Mouse (Mus musculus) lung, postnatal 0 days (tissue): ENCODE results near the gene Rab31. TPM values are rescaled to one million over a fixed set of nuclear protein-coding genes. Genes with fewer than 3 reads are reported as not detected.

Experiments used
- ATAC-seq: fragments of 200-750 bp; cut with Nextera tagmentation; 2 replicates; pipeline ENCODE4 v1.8.0; 2017; ENCODE audit warnings: moderate library complexity
- DNase-seq: peaks from one replicate; pipeline ENCODE4 v3.0.0-alpha.2; 2016; ENCODE audit warnings: low spot score
- H3K27ac ChIP-seq: fragments of 300-500 bp; sonication (generic); 2 replicates; pipeline ENCODE4 v1.5.1; 2014; ENCODE audit warnings: antibody characterized with exemption, mild to moderate bottlenecking, low read length, mixed read lengths
- H3K27me3 ChIP-seq: fragments of 300-500 bp; sonication (generic); replicated peaks from 2 replicates; pipeline ENCODE4 v1.6.1; 2014; ENCODE audit warnings: low read length, mixed read lengths; ENCODE audit not compliant: insufficient read depth
- H3K36me3 ChIP-seq: fragments of 300-500 bp; sonication (generic); 2 replicates; pipeline ENCODE4 v1.6.1; 2014; ENCODE audit warnings: low read length, mixed read lengths; ENCODE audit not compliant: insufficient read depth
- H3K4me1 ChIP-seq: fragments of 300-500 bp; sonication (generic); 2 replicates; pipeline ENCODE4 v1.6.1; 2014; ENCODE audit warnings: antibody characterized with exemption, low read depth, low read length, mixed read lengths; ENCODE audit not compliant: insufficient read depth
- H3K4me2 ChIP-seq: fragments of 300-500 bp; sonication (generic); replicated peaks from 2 replicates; pipeline ENCODE4 v1.6.1; 2014; ENCODE audit warnings: low read depth, mild to moderate bottlenecking, low read length, moderate library complexity, mixed read lengths
- H3K4me3 ChIP-seq: fragments of 300-500 bp; sonication (generic); 2 replicates; pipeline ENCODE4 v1.5.1; 2014; ENCODE audit warnings: low read depth, low read length
- H3K9ac ChIP-seq: fragments of 300-500 bp; sonication (generic); replicated peaks from 2 replicates; pipeline ENCODE4 v1.6.1; 2014; ENCODE audit warnings: low read depth, mild to moderate bottlenecking
- H3K9me3 ChIP-seq: fragments of 300-500 bp; sonication (generic); 2 replicates; pipeline ENCODE4 v1.6.1; 2016; ENCODE audit warnings: low read length, mixed read lengths
- CTCF ChIP-seq: IDR thresholded peaks from 2 replicates; pipeline ENCODE4 v1.5.1; 2016; ENCODE audit warnings: antibody characterized with exemption, mild to moderate bottlenecking
- EP300 ChIP-seq: IDR thresholded peaks from 2 replicates; pipeline ENCODE4 v1.6.1; 2016; ENCODE audit warnings: antibody characterized with exemption, mild to moderate bottlenecking, control low read depth
- WGBS: fragments of 180-500 bp; shearing (Covaris S2); extraction: QIAGEN DNeasy Blood & Tissue Kit; methylation state at CpG from one replicate; pipeline ENCODE4 v1.1.7; 2014; 5-methylcytosine and 5-hydroxymethylcytosine counted together
- polyA plus RNA-seq: library from polyadenylated mRNA; unstranded; fragments of >200 nt; fragmentation: Nextera tagmentation; extraction: Ambion mirVana; gene quantifications from 2 replicates; pipeline ENCODE4 v1.2.1, GENCODE M21; 2015

The Rab31 gene
- polyA plus RNA-seq, 1 experiment from 2014 or later, result 33.3 TPM

GRCm38 (mm10) chr17:65793307-65793930, 20.9 kb upstream of the Rab31 start:
- no peak for TF ChIP-seq CTCF
- no peak for TF ChIP-seq EP300
- ATAC-seq (no peak), DNase-seq (no peak)
- H3K9me3 ChIP-seq, result no peaks in the 10 kb centered on the region
- no peaks in the 10 kb centered on the region for H3K36me3 ChIP-seq
- WGBS, result 95% methylated on average over 12 of the region's 12 CpGs
- peaks cover 4% of the 10 kb centered on the region; the same call in 1 of the 2 replicates for H3K4me1 ChIP-seq
- no peak overlapping the region for H3K4me2 ChIP-seq
- no peak overlapping the region for H3K4me3 ChIP-seq
- no peak overlapping the region for H3K9ac ChIP-seq
- no peaks in the 10 kb centered on the region for H3K27me3 ChIP-seq
- H3K27ac ChIP-seq, result no peak overlapping the region

DNA sequence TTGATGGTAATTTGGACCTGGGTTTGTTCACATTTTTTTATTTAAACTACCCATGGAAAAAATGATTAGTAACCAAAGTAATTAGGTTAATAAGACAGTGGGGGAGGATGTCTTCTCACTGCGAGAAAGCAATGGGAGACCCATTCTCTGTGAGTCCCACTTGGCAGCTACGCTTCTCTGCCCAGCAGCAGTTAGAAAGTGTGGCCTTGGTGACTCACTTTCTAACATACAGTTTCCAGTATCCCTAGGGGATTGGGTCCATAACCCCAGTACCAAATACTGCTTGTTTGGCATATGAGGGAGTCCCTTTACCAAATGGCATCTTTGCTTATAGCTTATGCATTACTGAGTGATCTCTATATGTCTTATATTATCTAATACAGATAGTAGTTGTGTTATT, 18.6 kb upstream of the Rab31 start:
- H3K4me1 ChIP-seq, result peaks cover 9% of the 10 kb centered on the region; the same call in 1 of the 2 replicates
- 93% methylated on average over 2 of the region's 2 CpGs for WGBS
- H3K9me3 ChIP-seq, result no peaks in the 10 kb centered on the region
- no peak for TF ChIP-seq CTCF
- no peak for TF ChIP-seq EP300
- H3K36me3 ChIP-seq, result no peaks in the 10 kb centered on the region
- no peaks in the 10 kb centered on the region for H3K27me3 ChIP-seq
- no peak overlapping the region for H3K4me2 ChIP-seq
- DNase-seq (no peak), ATAC-seq (no peak)
- no peak overlapping the region for H3K27ac ChIP-seq
- H3K9ac ChIP-seq, result no peak overlapping the region
- H3K4me3 ChIP-seq, result no peak overlapping the region

DNA sequence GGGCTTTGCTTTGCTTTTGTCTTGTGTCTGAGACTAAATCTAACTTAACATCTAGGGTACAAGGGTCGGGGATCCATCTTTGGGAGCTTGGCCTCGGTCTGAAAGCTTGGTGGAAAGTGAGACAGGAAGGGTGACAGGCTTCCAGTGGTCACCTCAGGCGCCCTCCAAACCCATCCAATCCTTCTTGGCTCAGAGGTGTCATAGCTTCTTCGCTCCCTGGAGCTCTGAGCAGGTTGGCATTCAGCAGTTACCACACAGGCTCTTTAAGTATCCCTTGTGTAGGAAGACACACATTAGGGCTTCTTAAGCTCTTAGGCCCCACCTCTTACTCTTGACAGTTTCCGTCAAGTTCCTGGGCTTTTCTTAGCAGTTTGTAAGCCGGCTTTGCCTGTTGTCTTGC, 17.0 kb upstream of the Rab31 start:
- Histone ChIP-seq H3K9me3 (no peaks in the 10 kb centered on the region), H3K4me3 (no peak overlapping the region), H3K4me2 (no peak overlapping the region), H3K27me3 (no peaks in the 10 kb centered on the region), H3K4me1 (peaks cover 14% of the 10 kb centered on the region; the same call in 1 of the 2 replicates), H3K36me3 (no peaks in the 10 kb centered on the region), H3K27ac (no peak overlapping the region), H3K9ac (no peak overlapping the region)
- DNase-seq, result no peak
- no peak for ATAC-seq
- WGBS, result 84% methylated on average over 6 of the region's 6 CpGs
- TF ChIP-seq CTCF, result no peak
- no peak for TF ChIP-seq EP300

GRCm38 (mm10) chr17:65788542-65789291, 16.2 kb upstream of the Rab31 start:
- H3K4me1 ChIP-seq, result peaks cover 16% of the 10 kb centered on the region; the same call in 1 of the 2 replicates
- no peak overlapping the region for H3K27ac ChIP-seq
- no peaks in the 10 kb centered on the region for H3K9me3 ChIP-seq
- TF ChIP-seq CTCF (no peak), EP300 (no peak)
- no peak for DNase-seq
- no peaks in the 10 kb centered on the region for H3K27me3 ChIP-seq
- H3K36me3 ChIP-seq, result no peaks in the 10 kb centered on the region
- no peak overlapping the region for H3K9ac ChIP-seq
- WGBS, result 53% methylated on average over 12 of the region's 12 CpGs
- no peak overlapping the region for H3K4me3 ChIP-seq
- no peak; the same call in 1 of the 2 replicates for ATAC-seq
- no peak overlapping the region for H3K4me2 ChIP-seq

GRCm38 (mm10) chr17:65787261-65787660, 14.7 kb upstream of the Rab31 start:
- Histone ChIP-seq H3K9me3 (no peaks in the 10 kb centered on the region), H3K4me2 (no peak overlapping the region), H3K27ac (no peak overlapping the region), H3K36me3 (no peaks in the 10 kb centered on the region), H3K9ac (no peak overlapping the region), H3K4me3 (no peak overlapping the region), H3K27me3 (no peaks in the 10 kb centered on the region), H3K4me1 (peaks cover 16% of the 10 kb centered on the region; the same call in 1 of the 2 replicates)
- DNase-seq, result no peak
- TF ChIP-seq EP300 (no peak), CTCF (no peak)
- 77% methylated on average over 4 of the region's 4 CpGs for WGBS
- no peak for ATAC-seq

DNA sequence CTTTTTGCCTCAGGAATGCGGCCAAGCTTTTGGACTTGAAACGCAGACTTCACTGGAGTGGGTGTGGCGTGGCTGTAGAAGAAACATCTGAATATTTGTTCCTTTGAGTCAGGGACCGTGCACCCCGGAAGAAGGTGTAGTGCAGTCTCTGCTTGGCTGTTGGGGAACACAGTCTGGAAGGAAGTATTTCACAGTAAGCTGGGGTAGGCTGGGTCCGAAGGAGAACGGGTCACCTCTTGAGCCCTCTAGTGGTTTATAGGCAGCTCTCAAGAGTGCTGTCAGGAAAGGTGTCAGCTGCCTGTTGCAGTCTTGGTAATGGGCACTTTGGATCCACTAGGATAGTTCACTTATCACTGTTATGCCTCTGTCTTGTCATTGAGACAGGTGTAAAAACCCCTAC, 13.7 kb upstream of the Rab31 start:
- no peaks in the 10 kb centered on the region for H3K36me3 ChIP-seq
- no peak overlapping the region for H3K4me2 ChIP-seq
- peaks cover 16% of the 10 kb centered on the region; the same call in 1 of the 2 replicates for H3K4me1 ChIP-seq
- no peak for ATAC-seq
- H3K9ac ChIP-seq, result no peak overlapping the region
- 42% methylated on average over 7 of the region's 7 CpGs for WGBS
- H3K9me3 ChIP-seq, result no peaks in the 10 kb centered on the region
- no peak overlapping the region for H3K4me3 ChIP-seq
- no peaks in the 10 kb centered on the region for H3K27me3 ChIP-seq
- no peak overlapping the region for H3K27ac ChIP-seq
- DNase-seq, result peak; percentile 66
- TF ChIP-seq CTCF, result peak; percentile 61
- no peak for TF ChIP-seq EP300
